Mouse (Mus musculus) spleen, postnatal 10 days (tissue): ENCODE results near the gene Lrrfip1.

Experiments used
- DNase-seq, 2 experiments: peaks; one replicate each; pipeline ENCODE4 v3.0.0; 2021 to 2022; ENCODE audit warnings: low spot score in 2 of 2

Gene Lrrfip1

GRCm38 (mm10) chr1:91085009-91085408 lies 86.5 kb downstream of the Lrrfip1 start:
- no peak for DNase-seq

DNA sequence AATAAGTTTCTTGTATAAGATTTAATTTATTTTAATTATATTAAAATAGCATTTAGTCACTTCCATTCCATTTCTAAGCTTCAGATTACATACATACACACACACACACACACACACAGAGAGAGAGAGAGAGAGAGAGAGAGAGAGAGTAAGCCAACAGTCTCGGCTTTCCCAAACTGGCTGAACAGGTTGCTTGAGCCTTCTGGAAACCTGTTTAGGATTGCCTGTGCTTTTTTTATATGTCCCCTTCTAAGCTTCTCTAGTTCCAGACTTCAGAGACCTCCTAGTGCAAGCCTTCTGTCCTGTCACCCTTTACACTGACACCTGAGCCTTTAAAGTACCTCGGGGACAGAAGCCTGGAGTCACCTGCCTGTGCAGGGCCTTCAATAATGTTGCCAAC lies 87.1 kb downstream of the Lrrfip1 start:
- DNase-seq = no peak

- DNase-seq = no peak
These were observed 87.8 kb downstream of the Lrrfip1 start for GRCm38 (mm10) chr1:91086325-91086724.

GRCm38 (mm10) chr1:91086748-91087147 lies 88.2 kb downstream of the Lrrfip1 start:
- DNase-seq = no peak

DNA sequence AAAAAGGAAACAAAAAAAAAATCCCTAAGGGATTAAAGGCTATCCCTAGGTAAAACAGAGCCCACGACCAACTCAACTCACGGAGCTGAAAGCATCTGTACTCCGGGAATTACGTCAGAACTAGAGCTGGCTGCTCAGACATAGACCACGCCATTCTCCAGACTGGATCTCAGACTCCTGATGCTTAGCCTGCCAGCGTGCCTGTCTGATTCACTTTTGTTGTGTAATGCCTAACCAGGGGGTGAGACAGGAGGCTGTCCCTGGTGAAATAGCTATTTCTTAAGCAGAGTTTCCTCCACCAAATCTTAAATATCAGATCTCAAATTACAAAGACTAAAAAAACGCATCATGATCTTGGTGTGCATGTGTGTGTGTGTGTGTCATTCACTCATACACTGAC lies 89.5 kb downstream of the Lrrfip1 start:
- no peak for DNase-seq

DNA sequence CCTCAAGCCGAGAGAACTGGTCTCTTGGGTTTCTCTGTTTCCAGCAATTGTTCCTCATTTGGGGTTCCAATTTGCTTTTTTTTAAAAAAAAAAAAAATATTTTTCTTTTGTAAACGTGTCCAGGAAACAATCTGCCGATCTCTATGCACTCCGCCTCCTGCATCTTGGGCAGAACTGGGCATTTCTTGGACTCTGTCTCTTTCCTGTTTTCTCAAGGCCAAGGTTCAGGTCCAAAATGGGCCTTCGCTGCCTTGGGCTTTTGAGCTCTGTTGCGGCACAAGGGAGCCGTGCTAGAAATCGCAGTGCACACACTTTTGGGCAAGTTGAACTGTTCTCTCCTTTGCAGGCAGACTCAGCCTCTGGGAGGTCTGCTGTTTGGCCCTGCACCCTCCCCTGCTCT lies 90.4 kb downstream of the Lrrfip1 start:
- no peak for DNase-seq

DNA sequence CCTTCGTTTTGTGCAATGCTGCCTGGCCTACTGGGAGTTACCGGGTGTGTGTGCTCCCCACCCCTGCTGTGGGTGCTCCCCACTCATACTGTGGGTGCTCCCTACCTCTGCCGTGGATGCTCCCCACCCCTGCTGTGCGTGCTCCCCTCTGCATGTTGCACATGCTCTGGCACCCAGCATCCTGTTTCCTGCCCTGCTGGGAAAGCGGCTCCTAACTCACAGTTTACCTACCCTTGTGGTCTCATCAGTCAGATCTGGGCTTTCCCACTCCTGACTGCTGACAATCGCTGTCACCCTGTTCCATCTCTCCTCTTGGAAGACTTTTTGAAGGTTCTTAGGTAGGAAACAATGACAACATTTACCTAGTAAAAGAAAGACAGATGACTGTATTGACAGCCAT lies 91.9 kb downstream of the Lrrfip1 start:
- DNase-seq = no peak

GRCm38 (mm10) chr1:91092451-91092850 lies 93.9 kb downstream of the Lrrfip1 start:
- DNase-seq = no peak

DNA sequence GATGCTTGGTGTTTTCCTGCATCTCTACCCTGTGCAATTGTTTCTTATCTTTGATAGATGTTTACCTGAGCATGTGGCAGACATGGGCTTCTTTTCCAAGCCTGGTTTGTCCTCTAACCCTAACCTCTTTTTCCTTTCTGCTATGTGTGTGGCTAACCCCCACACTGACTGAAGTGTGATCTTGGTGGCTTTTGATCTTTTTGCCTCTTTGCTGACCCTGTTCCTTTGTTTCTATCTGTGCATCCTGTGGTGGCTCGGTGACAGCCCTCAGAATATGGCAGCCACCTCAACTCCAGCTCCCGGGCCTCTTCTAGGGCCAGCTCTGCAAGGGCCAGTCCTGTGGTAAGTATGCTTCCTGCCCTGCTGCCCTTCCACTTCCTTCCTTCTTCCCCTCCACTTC lies 94.8 kb downstream of the Lrrfip1 start:
- DNase-seq = no peak

- DNase-seq = no peak
These were observed 95.5 kb downstream of the Lrrfip1 start for GRCm38 (mm10) chr1:91094001-91094400.

DNA sequence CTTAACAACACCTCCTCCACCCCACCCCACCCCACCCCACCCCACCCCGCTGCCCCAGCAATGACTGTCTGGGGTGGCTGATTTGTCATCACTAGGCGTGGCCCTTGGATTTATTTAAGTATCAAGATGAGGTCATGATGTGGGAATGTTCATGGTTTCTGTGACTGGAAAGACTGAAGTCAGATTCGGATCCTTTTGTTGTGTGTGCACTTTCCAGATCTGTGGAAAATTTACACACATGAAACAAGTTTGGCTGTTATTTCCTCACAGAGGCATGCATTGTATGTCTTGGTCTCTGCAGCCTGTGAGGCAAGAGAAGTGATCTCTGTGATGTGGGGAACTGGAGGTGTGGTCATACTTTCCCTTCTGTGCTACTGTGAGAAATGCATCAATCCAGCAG lies 96.7 kb downstream of the Lrrfip1 start:
- no peak for DNase-seq

DNA sequence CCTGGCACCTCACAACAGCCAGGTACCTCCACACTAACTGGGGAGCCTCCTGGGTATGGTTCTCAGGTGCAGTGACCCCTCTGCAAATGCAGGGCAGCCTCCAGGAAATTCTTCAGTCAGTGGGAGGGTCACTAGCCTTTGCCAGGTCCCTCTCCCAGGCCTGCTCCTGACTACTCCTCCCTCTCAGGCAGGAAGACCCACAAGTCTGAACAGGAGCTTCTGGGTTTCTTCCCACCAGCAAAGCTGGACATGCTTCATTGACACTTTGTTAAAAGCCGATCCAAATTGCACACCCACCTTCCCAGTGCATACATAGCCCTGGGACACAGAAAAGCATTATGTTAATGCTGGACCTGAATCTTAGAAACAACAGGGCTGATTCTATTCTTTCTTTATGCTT lies 97.3 kb downstream of the Lrrfip1 start:
- DNase-seq = no peak

GRCm38 (mm10) chr1:91096490-91096889 lies 98.0 kb downstream of the Lrrfip1 start:
- peak in 1 of 2 experiments; percentile 50 for DNase-seq

GRCm38 (mm10) chr1:91097283-91097834 lies 98.8 kb downstream of the Lrrfip1 start:
- DNase-seq = no peak

DNA sequence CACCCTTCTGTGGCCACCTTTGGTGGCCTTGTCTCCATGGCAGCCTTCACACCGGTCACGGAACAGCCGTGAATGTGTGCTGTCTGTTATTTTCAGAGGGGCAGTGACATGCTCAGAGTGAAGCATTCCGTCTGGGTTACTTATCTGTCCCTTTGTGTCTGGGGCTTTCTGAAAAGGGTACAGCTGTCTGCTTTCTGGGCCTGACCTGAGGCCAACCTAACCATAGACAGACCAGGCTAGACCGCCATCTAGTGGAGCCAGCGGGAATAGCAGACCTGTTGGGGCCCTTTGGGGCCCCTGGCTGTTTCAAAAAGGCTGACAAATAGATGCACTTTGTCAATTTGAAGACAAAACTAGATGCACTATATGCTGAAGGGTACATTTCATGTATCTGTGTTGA lies 100.3 kb downstream of the Lrrfip1 start:
- DNase-seq = peak; percentile 62 to 81

DNA sequence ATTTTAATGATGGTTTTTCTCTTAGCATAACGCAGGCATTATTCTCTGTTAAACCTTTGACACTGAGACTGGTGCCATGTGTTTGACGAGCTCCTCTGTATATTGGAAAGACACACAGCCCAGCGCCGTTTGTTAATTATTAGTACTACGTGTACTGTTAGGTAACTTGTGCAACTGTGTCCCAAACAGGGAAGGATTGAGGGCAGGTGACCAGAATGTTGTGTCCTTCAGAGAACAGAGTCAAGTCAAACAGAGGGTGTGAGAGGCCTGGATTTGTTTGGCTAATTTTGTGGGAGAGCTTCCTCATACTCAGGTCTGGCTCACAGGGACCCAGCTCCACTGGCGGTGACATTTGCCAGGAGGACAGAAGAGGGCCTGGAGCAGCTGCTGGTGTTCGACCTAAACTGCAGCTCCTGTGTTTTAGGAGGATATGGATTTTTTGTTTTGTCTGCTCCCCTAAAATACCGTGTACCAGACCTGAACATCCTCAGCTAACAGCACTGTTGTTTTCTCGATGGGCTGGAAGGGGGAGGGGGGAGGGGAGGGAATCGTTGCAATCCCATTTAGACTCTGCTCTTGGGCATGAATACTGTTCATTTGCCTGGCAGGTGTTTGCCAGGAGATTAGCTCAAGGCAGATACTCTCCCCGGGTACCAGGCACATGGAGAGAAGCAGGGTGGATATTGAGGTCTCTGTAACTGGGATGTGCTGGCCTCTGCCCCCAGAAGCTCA lies 103.3 kb downstream of the Lrrfip1 start:
- DNase-seq = no peak

GRCm38 (mm10) chr1:91103366-91103983 lies 104.9 kb downstream of the Lrrfip1 start:
- DNase-seq = no peak

GRCm38 (mm10) chr1:91107548-91107947 lies 109.0 kb downstream of the Lrrfip1 start:
- no peak for DNase-seq

DNA sequence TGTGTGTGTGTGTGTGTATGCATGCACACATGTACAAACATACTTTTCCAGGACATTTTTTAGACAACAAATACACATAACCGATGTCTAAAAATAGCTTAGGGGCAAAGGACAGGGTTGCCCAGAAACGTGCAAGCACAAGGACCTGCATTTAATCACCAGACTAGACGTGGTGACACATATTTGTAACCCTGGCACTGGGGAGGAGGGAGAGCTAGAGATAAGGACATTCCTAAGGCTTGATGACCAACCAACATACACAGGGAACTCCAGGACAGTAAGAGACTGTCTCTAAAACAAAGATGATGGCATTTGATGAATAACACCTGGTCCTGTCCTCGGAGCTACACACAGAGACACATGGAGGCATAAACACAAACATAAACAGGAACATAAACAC lies 110.8 kb downstream of the Lrrfip1 start:
- DNase-seq = no peak

DNA sequence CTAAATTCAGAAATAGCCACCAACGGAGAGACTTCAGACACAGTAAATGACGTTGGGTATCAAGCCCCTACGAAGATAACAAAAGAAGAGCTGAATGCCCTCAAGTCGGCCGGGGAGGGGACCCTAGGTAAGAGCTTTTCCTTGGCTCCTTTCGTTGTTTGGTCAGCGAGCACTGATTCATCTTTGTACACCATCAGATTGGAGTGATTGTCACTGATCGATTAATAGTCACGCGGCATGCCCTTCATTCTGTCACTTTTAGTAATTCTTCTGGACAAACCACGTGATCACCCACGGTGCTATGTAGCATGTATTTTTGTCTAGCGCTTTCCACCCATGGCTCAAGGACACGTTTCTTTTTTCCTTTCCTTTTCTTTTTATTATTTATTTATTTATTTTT lies 113.6 kb downstream of the Lrrfip1 start:
- no peak for DNase-seq

DNA sequence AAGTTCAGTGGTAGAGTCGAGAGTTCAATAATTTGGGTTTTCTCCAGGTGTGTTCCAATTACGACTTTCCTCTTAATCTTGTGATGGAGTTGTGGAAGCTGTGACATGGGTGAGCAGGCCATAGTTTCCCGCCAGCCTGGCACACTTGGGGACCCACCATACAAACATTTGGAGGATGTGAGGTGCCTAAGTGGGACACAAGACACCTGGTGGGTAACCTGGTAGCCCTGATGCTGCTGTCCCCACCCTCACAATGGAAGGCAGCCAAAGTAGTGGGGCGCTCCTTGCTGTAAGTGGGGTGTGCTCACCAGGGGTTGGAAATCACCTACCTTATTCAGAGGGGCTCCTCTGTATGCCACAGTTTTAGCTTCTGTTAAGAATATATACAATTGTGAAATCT lies 114.1 kb downstream of the Lrrfip1 start:
- no peak for DNase-seq

DNA sequence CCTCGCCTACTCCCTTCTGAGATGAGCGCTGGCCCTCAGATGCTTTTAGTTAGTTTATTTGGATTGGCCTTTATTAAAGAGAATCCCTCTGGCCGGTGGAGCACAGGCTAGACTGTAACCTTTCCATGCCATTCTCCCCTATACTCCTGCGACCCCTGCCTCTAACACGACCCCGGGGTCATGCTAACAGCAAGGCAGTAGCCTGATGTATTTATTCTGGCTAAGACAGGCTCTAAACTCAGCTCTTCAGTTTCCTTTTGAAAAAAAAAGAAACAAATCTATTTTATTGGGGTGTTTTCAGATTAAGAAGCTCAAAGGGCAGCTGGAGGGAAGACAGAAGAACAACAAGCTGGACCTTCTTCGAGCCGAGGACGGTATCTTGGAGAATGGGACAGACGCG lies 123.6 kb downstream of the Lrrfip1 start:
- DNase-seq = no peak

- no peak for DNase-seq
These were observed 124.5 kb downstream of the Lrrfip1 start for GRCm38 (mm10) chr1:91123004-91123403.
